Mouse (Mus musculus) adrenal gland, adult 18-20 months (tissue): ENCODE measurements around the gene Nrgn. TPM values are rescaled to one million over a fixed set of nuclear protein-coding genes. Genes with fewer than 3 reads are reported as not detected.
A peak's percentile ranks its signal among the peaks of the same experiment; 100 is the strongest.

Source experiments
- DNase-seq, 2 experiments: peaks; one replicate each; pipeline ENCODE4 v3.0.0; 2021 to 2022; ENCODE audit warnings: low spot score in 2 of 2
- total RNA-seq, 2 experiments: library from RNA; stranded (reverse); gene quantifications; 1 replicate in 1 of 2; 2 replicates in 1 of 2; pipeline ENCODE4 v1.2.3; 2021

Gene Nrgn
- total RNA-seq, 2 experiments from 2014 or later, result 1.7 to 3.5 TPM

- no peak for DNase-seq
Observed at GRCm38 (mm10) chr9:37554838-37555748, 2.4 kb upstream of the Nrgn start, which contains the start of gene Siae. Gene Siae, plus strand, starts transcription at chr9:37555698.

GRCm38 (mm10) chr9:37554279-37554678, 1.6 kb upstream of the Nrgn start:
- no peak for DNase-seq

DNA sequence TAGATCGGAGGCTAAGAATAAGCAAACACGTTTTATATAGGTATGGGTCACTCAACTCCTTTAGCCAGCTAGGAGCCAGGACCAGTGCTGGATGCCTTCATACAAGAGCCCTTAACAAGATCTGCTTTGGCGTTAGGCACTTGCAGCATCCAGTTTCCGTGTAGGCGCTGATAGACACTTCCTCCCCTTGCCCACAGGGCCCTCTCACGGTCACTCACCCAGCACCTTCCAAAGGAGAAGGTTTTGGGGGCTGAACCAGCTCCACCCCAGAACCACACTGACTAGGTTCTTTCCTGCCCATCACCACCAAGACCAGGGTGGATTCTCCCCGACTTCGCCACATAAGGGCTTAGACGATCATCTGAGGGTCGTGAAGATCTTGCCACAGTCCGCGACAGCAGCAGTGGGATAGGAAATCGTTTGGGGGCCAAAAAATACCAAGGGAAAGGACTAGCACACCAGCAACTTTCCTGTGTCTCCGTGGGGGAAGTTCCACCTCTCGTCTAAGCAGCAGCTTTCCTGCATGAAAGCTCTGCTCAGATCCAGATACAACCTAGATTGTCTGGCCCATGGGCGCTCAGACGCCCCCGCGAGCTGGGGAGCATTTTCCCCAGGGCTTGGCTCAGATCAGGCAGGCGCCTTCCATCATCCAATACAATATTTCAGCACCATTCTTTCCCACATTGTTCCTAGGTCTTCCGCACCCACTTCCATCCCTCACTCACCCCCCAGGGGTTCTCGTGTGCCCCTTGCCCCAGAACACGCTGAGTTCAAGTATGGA, 763 bp downstream of the Nrgn start:
- DNase-seq, result no peak

DNA sequence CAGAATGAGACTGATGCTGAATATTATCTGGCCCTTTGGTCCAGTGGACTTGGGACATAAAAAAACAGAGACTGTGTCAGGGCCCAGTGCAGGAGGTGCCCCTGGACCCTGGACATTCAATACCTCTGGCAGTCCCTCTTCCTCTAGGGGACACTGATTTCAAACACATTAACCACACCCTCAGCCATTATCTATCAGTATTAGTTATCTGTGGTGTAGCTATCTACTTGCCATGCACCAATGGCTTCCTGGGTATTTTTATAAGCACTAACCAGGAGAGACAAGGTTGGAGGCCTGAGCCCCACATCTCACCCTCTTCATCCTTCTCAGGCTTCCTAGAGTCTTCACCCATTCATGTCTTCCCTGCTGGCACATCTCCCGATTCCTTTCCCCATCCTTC, 2.3 kb downstream of the Nrgn start:
- DNase-seq, result no peak

GRCm38 (mm10) chr9:37546889-37547288, 5.8 kb downstream of the Nrgn start:
- DNase-seq, result no peak

- no peak for DNase-seq
Observed at GRCm38 (mm10) chr9:37545847-37546452, 6.8 kb downstream of the Nrgn start.

DNA sequence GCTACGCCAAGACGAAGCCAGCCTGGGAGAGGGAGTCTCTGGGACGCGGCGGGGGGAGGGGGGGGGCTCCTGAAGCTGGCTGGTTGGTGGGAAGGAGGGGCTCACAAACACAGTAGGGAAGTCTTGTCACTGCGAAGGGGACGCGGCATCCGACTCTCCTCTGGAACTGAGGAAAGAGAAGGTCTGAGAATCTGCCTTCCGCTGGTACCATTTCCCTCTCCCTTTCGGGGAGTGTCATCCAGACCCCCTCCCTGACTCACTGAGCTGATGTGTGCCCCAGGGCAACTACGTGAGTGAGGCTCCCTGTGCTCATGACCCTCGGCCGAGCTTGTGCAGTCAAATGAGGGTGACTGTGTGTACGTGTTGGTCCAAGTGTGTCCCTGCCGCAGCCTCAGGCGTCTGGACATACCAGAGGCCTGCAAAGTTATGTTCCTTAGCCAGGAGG, 7.5 kb downstream of the Nrgn start:
- DNase-seq, result no peak

- peak; percentile 70 to 74 for DNase-seq
Observed at GRCm38 (mm10) chr9:37544447-37545165, 8.1 kb downstream of the Nrgn start.

DNA sequence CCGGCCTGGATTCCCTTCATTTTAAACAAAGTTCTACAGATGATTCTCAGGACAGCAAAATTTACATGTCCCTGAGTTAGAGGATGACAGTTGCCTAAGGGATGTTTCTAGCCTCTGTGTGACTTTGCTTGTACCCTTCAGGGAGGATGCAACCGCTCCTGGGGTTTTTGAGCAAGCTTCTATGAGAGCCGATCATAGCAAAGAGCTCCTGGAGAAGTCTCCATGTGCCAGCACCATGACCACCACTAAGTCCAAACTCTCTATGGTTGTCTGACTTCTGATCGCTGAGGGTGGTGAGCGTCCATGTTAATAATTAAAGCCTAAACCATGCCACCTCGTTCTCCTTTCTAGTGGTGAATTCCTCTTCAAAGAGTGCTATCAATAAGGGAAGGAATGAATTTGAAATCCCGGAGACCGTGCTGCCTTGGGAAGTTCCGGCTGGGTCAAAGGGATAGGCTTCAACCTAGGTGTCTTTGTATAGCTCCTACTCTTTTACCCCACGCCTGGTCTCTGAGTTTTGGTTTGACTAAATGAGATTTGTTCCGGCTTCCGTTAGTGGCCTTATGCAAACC, 8.7 kb downstream of the Nrgn start:
- no peak for DNase-seq

GRCm38 (mm10) chr9:37541851-37542642, 10.7 kb downstream of the Nrgn start:
- no peak for DNase-seq

- no peak for DNase-seq
Observed at GRCm38 (mm10) chr9:37540701-37541575, 11.8 kb downstream of the Nrgn start.

- no peak for DNase-seq
Observed at GRCm38 (mm10) chr9:37540226-37540625, 12.5 kb downstream of the Nrgn start.

DNA sequence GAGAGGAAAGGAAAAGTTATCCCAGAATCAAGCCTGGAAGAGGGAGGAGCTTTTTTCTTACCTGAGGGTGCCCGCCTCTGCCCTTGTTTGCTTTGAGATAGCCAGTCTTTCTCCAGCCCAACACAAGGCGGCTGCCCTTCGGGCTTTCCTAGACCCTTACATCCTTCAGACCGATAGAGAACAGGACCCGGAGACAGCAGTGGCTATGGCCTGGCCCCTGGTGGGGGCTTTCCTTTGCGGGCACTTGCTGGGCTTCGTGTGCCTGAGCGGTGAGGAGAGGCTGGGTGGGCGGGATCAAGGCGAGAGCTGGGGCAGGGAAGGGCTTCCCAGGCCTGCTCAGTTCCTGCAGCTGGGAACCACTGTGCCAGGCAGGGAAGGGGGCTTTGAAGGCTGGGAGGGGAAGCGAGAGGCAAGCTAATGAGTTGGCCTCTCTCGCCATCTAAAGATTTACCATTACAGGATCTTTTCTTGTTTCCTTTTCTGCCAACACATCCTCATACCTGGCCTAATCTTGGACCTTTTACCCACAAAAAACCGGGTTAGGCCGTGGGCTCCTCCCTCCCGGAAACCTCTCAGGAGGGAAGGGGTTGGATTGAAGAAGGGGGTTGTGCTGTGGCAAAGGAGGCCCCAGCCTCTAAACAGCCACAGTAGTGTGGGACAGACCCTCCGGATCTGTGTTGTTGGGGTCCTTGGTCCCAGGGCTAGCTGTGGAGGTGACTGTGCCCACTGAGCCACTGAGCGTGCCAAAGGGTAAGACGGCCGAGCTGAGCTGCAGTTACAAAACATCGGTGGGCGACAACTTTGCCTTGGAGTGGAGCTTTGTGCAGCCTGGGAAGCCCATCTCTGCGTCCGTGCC, 13.3 kb downstream of the Nrgn start, which contains the start of gene Vsig2:
TSS of gene Vsig2 (plus strand) at position 86 of the 856 bp plus-strand sequence.
- DNase-seq, result no peak

DNA sequence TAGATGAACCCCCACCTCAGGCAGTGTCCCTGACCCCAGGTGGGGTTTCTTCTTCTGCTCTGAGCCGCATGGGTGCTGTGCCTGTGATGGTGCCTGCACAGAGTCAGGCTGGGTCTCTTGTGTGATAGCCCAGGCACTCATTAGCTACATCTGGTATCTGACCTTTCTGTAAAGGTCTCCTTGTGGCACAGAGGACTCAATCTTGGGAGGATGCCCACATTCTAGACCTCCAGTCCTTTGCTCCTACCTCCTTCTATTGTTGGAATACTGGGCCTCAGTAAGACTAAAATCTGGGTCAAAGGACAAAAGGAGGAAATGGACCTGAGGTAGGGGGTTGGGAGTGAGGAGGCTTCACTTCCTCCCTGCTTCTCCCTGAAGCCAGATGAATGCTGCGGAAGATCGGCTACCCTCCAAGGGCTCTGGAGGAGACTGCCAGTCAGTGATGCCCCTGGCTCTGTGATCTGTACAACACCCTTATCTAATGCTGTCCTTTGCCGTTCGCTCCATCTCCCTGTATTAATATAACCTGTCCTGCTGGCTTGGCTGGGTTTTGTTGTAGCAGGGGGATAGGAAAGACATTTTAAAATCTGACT, 14.9 kb downstream of the Nrgn start:
- DNase-seq, result no peak

GRCm38 (mm10) chr9:37536851-37537250, 15.9 kb downstream of the Nrgn start:
- DNase-seq, result no peak

DNA sequence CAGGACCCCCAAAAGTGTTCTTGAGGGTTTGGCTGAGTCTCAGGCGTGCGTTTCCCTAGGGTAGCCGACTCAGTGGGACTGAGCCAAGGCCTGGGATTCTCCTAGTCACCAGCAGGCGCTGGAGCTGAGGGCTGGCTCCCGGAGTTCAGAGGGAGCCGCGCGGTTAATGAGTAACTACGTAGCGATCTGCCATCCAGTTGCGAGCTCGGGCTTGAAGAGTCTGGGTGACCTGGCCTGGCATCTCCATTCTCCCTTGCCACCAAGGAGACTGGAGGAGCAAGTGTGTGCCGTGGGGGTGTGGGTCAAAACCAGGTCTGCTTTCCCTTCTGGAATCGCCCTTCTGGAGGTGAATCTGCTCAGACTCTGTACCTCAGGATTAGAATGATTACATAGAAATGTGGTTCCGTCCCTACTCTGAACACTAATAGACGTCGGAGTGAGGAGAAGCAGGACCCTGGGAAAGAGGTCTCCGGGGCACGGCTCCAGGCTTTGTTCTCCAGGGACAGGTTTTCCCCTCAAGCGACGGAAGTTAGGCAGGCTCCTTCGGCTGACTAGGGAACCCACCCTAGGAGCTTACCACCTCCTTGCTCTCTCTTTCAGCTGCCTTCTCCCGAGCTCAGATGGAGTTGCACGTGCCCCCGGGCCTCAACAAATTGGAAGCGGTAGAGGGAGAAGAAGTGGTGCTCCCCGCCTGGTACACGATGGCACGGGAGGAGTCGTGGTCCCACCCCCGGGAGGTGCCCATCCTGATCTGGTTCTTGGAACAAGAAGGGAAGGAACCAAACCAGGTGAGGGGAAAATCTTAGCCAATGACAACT, 21.6 kb downstream of the Nrgn start:
- DNase-seq, result peak in 1 of 2 experiments; percentile 40
